Mouse (Mus musculus) cortical plate, adult 2 months (tissue): Measurements from ENCODE around the gene Ppcs.

Experiments used
- CTCF ChIP-seq: fragments of 200-500 bp; IDR thresholded peaks from 2 replicates; pipeline ENCODE4 v1.5.1; 2011; ENCODE audit warnings: mild to moderate bottlenecking, control low read depth, low read length; ENCODE audit not compliant: insufficient read depth; ENCODE audit errors: extremely low read depth
- POLR2A ChIP-seq: fragments of 200-500 bp; IDR thresholded peaks from 2 replicates; pipeline ENCODE4 v1.6.1; 2011; ENCODE audit warnings: mild to moderate bottlenecking, low read length, control low read depth; ENCODE audit not compliant: insufficient read depth; ENCODE audit errors: extremely low read depth

GRCm38 (mm10) chr4:119398751-119399150, 23.5 kb downstream of the Ppcs start:
- TF ChIP-seq CTCF, result no peak
- no peak for TF ChIP-seq POLR2A
